Mouse (Mus musculus) midbrain, embryonic 12.5 days (tissue): ENCODE measurements around the gene Kcng3. TPM values are rescaled to one million over a fixed set of nuclear protein-coding genes. Genes with fewer than 3 reads are reported as not detected.
A peak's percentile ranks its signal among the peaks of the same experiment; 100 is the strongest.

ENCODE experiments used
- ATAC-seq: fragments of 200-750 bp; cut with Nextera tagmentation; 2 replicates; pipeline ENCODE4 v1.8.0; 2017; ENCODE audit warnings: low read depth, moderate TSS enrichment, moderate library complexity; ENCODE audit not compliant: low FRiP score
- H3K27ac ChIP-seq: fragments of 300-500 bp; sonication (generic); replicated peaks from 2 replicates; pipeline ENCODE4 v1.5.1; 2016; ENCODE audit warnings: mild to moderate bottlenecking
- H3K27me3 ChIP-seq: fragments of 300-500 bp; sonication (generic); 2 replicates; pipeline ENCODE4 v1.6.1; 2016; ENCODE audit warnings: mild to moderate bottlenecking
- H3K36me3 ChIP-seq: fragments of 300-500 bp; sonication (generic); 2 replicates; pipeline ENCODE4 v1.6.1; 2016
- H3K4me1 ChIP-seq: fragments of 300-500 bp; sonication (generic); 2 replicates; pipeline ENCODE4 v1.6.1; 2016
- H3K4me2 ChIP-seq: fragments of 300-500 bp; sonication (generic); replicated peaks from 2 replicates; pipeline ENCODE4 v1.6.1; 2016; ENCODE audit warnings: mild to moderate bottlenecking, moderate library complexity
- H3K4me3 ChIP-seq: fragments of 300-500 bp; sonication (generic); 2 replicates; pipeline ENCODE4 v1.5.1; 2016; ENCODE audit warnings: mild to moderate bottlenecking
- H3K9ac ChIP-seq: fragments of 300-500 bp; sonication (generic); replicated peaks from 2 replicates; pipeline ENCODE4 v1.6.1; 2016; ENCODE audit warnings: mild to moderate bottlenecking, moderate library complexity
- H3K9me3 ChIP-seq: fragments of 300-500 bp; sonication (generic); 2 replicates; pipeline ENCODE4 v1.6.1; 2016; ENCODE audit warnings: mild to moderate bottlenecking
- WGBS: fragments of 180-500 bp; shearing (Covaris S2); methylation state at CpG from one replicate; pipeline ENCODE4 v1.1.7; 2016; 5-methylcytosine and 5-hydroxymethylcytosine counted together
- polyA plus RNA-seq: library from polyadenylated mRNA; unstranded; fragments of >200 nt; fragmentation: Nextera tagmentation; extraction: Ambion mirVana; gene quantifications from 2 replicates; pipeline ENCODE4 v1.2.1, GENCODE M21; 2016

The Kcng3 gene
- polyA plus RNA-seq, 1 experiment from 2014 or later, result 0.14 TPM

GRCm38 (mm10) chr17:83567375-83567774 is 64.3 kb downstream of the Kcng3 start:
- Histone ChIP-seq H3K4me2 (no peak overlapping the region), H3K27ac (no peak overlapping the region), H3K27me3 (no peaks in the 10 kb centered on the region), H3K36me3 (no peaks in the 10 kb centered on the region), H3K4me3 (no peak overlapping the region), H3K4me1 (peaks cover 10% of the 10 kb centered on the region), H3K9ac (no peak overlapping the region), H3K9me3 (no peaks in the 10 kb centered on the region)
- 31% methylated on average over 8 of the region's 8 CpGs for WGBS
- no peak for ATAC-seq

GRCm38 (mm10) chr17:83565506-83565905 is 66.2 kb downstream of the Kcng3 start:
- no peak overlapping the region for H3K27ac ChIP-seq

DNA sequence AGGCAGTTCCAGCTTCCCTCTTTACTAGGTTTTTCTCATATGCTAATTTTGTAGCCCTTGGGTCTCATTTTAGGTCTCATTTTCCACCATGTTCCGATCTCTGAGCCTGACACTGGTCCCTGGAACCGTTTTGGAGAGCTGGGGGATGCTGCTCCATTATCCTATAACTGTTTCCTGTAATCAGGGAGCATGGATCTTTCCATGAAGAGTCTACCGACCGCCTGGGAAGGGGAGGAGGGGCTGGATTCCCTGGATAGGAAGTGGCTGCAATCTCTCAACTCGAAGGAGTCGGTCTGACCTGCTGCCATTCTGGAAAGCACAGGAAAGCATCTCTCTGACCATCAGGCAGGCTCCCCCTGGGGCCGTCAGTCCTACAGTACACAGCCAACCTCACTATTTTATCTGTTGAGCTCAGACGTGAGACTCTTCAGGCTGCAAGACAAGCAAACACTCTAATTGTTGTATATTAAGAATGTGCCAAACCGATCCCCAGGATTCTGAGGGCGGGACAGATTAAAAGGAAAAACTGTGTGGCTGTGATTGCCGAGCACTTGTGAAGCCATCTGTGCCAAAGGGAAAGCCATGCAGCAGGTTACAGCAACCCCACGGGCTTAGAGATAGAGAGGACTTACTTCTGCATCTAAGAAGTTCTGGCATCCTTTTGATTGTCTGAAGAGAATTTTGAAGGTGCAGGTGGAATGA is 67.4 kb downstream of the Kcng3 start:
- Histone ChIP-seq H3K9me3 (no peaks in the 10 kb centered on the region), H3K36me3 (no peaks in the 10 kb centered on the region), H3K27ac (no peak overlapping the region), H3K4me2 (no peak overlapping the region), H3K27me3 (no peaks in the 10 kb centered on the region), H3K9ac (no peak overlapping the region), H3K4me1 (peaks cover 10% of the 10 kb centered on the region), H3K4me3 (no peak overlapping the region)
- 66% methylated on average over 12 of the region's 12 CpGs for WGBS
- ATAC-seq, result no peak

More at GRCm38 (mm10) chr17:83565506-83565905, 66.2 kb downstream of the Kcng3 start:
- peak; percentile 79 for ATAC-seq
- 73% methylated on average over 4 of the region's 4 CpGs for WGBS
- Histone ChIP-seq H3K36me3 (no peaks in the 10 kb centered on the region), H3K4me1 (peaks cover 10% of the 10 kb centered on the region), H3K4me2 (no peak overlapping the region), H3K27me3 (no peaks in the 10 kb centered on the region), H3K4me3 (no peak overlapping the region), H3K9me3 (no peaks in the 10 kb centered on the region), H3K9ac (no peak overlapping the region)

- ATAC-seq, result no peak
- Histone ChIP-seq H3K27me3 (no peaks in the 10 kb centered on the region), H3K4me2 (0 out of 2 replicates have a peak overlapping the region, but pooled peaks have one; percentile 9), H3K4me3 (no peak overlapping the region), H3K4me1 (peaks cover 10% of the 10 kb centered on the region), H3K9ac (no peak overlapping the region), H3K9me3 (no peaks in the 10 kb centered on the region), H3K36me3 (no peaks in the 10 kb centered on the region), H3K27ac (no peak overlapping the region)
- 55% methylated on average over 10 of the region's 10 CpGs for WGBS
These were observed 68.0 kb downstream of the Kcng3 start for GRCm38 (mm10) chr17:83563703-83564111.

DNA sequence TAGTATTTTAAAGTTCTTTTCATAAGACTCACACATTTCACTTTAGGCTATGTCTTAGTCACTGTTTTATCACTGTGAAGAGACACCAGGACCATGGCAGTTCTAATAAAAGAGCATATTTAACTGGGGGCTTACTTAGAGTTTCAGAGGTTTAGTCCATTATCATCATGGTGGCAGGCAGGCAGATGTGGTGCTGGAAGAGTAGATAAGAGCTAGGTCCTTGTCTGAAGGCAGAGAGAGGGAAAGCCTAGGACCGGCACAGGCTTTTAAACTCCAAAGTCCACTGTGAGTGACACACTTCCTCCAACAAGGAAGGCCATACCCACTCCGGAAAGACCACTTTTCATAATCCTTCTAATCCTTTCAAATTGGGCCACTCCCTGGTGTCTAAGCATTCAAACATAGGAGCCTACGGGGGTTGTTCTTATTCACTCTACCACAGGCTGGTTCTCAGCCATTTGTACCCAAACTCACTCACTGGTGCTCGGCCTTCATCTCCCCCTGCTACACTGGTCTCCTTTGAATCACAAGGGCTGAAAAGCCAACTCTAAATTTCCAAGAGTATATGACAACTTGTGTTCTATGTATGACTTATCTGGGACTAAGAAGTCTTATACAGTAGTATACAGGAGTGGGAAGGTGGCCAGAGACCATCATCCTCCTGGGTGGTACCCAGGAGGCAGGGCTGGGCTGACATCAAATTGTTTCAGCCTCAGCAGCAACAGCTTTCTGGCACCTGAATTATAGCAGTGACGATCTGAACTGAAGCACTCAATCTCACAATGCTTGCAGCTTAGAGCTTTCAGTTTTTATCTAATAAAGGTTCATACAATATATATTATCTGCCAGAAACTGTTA is 69.3 kb downstream of the Kcng3 start:
- no peak overlapping the region for H3K4me3 ChIP-seq
- WGBS, result 93% methylated on average over 5 of the region's 5 CpGs
- H3K4me1 ChIP-seq, result peaks cover 10% of the 10 kb centered on the region
- H3K36me3 ChIP-seq, result no peaks in the 10 kb centered on the region
- no peak overlapping the region for H3K27ac ChIP-seq
- ATAC-seq, result no peak
- H3K4me2 ChIP-seq, result no peak overlapping the region
- no peaks in the 10 kb centered on the region for H3K27me3 ChIP-seq
- H3K9ac ChIP-seq, result no peak overlapping the region
- H3K9me3 ChIP-seq, result no peaks in the 10 kb centered on the region

DNA sequence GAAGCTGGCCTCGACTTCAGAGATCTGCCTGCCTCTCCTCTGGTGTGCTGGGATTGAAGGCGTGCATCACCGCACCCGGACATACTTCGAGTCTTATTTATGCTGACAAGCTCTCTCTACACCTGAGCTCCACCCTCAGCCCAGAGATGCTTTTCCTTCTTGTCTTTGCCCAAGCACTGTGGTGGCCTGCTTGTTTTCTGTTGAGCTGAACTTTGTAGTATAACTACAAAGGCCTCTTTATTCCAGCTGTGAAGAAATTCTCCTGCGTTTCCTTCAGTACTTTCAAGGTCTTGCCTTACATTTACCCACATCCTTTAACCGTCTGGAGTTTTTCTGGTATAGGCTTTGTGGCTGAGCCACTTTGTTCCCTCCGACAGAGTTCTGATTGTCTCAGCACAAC is 72.6 kb downstream of the Kcng3 start:
- Histone ChIP-seq H3K36me3 (no peaks in the 10 kb centered on the region), H3K4me1 (no peaks in the 10 kb centered on the region; the same call in 1 of the 2 replicates), H3K4me3 (no peak overlapping the region), H3K9me3 (no peaks in the 10 kb centered on the region), H3K27ac (no peak overlapping the region), H3K9ac (no peak overlapping the region), H3K27me3 (no peaks in the 10 kb centered on the region), H3K4me2 (no peak overlapping the region)
- no peak for ATAC-seq
- WGBS, result 54% methylated on average over 8 of the region's 8 CpGs

DNA sequence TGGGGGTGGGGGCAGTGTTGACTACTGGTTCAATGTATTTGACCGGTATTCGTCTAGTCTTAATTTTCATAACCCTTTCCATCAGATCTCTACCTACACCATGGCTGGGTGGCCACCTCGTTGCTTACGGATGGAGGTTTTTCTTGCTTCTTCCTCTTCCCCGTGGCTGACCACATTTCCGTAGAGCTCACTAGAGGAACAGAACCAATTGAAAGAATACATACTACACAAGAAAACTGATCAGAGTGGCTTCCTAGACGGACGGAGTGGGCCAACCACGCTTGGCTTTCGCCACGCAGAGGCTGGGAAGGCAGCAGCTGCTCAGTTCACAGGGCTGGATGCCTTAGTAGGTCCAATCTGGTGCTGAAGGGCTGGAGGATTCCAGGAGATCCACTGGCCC is 75.9 kb downstream of the Kcng3 start:
- no peak overlapping the region for H3K4me2 ChIP-seq
- WGBS, result 94% methylated on average over 11 of the region's 11 CpGs
- no peak overlapping the region for H3K4me3 ChIP-seq
- H3K4me1 ChIP-seq, result no peaks in the 10 kb centered on the region; the same call in 1 of the 2 replicates
- no peak overlapping the region for H3K9ac ChIP-seq
- no peaks in the 10 kb centered on the region for H3K9me3 ChIP-seq
- H3K27me3 ChIP-seq, result no peaks in the 10 kb centered on the region
- H3K27ac ChIP-seq, result no peak overlapping the region
- ATAC-seq, result no peak
- no peaks in the 10 kb centered on the region for H3K36me3 ChIP-seq

DNA sequence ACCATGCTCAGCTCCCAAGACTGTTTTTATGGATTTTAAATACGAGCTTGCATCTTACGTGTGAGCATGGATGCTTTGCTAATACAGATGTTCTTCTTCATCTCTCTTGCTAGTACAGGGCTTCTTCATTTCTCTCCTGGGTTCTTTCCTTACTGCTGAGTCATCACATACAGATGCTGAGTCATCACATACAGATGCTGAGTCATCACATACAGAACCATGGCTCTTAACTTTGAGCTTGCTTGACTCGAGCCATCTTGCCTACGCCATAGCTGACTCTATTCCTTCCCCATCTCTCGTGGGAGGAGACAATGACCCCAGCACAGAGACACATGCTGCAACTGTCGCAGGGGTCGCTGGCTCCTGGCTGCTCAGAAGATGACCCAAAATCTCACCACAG is 76.7 kb downstream of the Kcng3 start:
- H3K9ac ChIP-seq, result no peak overlapping the region
- H3K4me1 ChIP-seq, result no peaks in the 10 kb centered on the region; the same call in 1 of the 2 replicates
- no peak overlapping the region for H3K27ac ChIP-seq
- WGBS, result 90% methylated on average over 7 of the region's 7 CpGs
- no peak for ATAC-seq
- no peak overlapping the region for H3K4me2 ChIP-seq
- no peak overlapping the region for H3K4me3 ChIP-seq
- no peaks in the 10 kb centered on the region for H3K27me3 ChIP-seq
- H3K36me3 ChIP-seq, result no peaks in the 10 kb centered on the region
- no peaks in the 10 kb centered on the region for H3K9me3 ChIP-seq

DNA sequence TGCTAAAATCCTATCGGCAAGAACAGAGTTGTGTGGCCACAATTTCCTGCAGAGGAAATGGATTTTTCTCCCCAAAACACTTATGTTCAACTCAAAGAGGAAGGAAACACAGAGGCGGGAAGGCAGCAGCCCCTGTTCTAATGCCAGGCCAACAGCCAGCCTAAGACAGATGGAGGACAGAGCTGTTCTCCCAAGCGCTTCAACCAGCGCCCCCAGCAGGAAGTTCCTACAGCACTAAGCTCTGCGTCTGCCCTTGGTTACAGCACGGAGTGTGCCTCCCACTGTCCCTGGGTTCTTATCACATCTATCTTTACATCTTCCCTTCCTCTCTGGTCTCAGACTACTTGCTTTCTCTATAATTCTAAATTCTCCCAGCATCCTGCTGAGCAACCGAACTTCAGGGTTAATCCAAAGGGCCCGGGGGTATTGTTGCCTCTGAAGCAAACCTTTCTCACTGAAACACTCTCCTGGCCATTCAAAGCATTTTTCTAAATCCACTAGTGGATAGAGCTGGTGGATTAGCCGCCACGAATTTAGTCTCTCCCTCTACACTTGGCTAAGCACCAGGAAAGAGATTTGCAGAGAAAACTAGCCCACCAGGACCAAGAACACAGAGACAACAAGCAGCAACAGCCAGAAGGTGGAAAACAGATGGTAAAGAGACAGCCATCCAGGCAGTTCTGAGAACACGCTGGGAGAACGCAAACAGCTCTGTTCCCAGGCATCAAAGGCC is 83.0 kb downstream of the Kcng3 start:
- peaks cover 32% of the 10 kb centered on the region for H3K27me3 ChIP-seq
- 11% methylated on average over 12 of the region's 12 CpGs for WGBS
- H3K4me2 ChIP-seq, result 0 out of 2 replicates have a peak overlapping the region, but pooled peaks have one; percentile 5
- H3K4me1 ChIP-seq, result peaks cover 29% of the 10 kb centered on the region
- H3K4me3 ChIP-seq, result no peak overlapping the region
- H3K36me3 ChIP-seq, result no peaks in the 10 kb centered on the region
- no peaks in the 10 kb centered on the region for H3K9me3 ChIP-seq
- H3K9ac ChIP-seq, result no peak overlapping the region
- peak overlapping the region; percentile 52; the same call in 1 of the 2 replicates for H3K27ac ChIP-seq
- ATAC-seq, result peak; percentile 23; the same call in 1 of the 2 replicates

GRCm38 (mm10) chr17:83547145-83547544 is 84.5 kb downstream of the Kcng3 start:
- no peak overlapping the region for H3K4me3 ChIP-seq
- H3K4me1 ChIP-seq, result peaks cover 29% of the 10 kb centered on the region
- no peak overlapping the region for H3K9ac ChIP-seq
- 43% methylated on average over 10 of the region's 10 CpGs for WGBS
- H3K36me3 ChIP-seq, result no peaks in the 10 kb centered on the region
- no peaks in the 10 kb centered on the region for H3K9me3 ChIP-seq
- H3K4me2 ChIP-seq, result no peak overlapping the region
- no peak overlapping the region; the same call in 1 of the 2 replicates for H3K27ac ChIP-seq
- no peak for ATAC-seq
- H3K27me3 ChIP-seq, result peaks cover 32% of the 10 kb centered on the region

- Histone ChIP-seq H3K4me2 (peak overlapping the region; percentile 48), H3K9ac (peak overlapping the region; percentile 43), H3K9me3 (no peaks in the 10 kb centered on the region), H3K27me3 (peaks cover 32% of the 10 kb centered on the region), H3K36me3 (no peaks in the 10 kb centered on the region), H3K4me1 (peaks cover 29% of the 10 kb centered on the region), H3K27ac (peak overlapping the region; percentile 66), H3K4me3 (peak overlapping the region; percentile 30)
- WGBS, result 4% methylated on average over 35 of the region's 35 CpGs
- peak; percentile 73 for ATAC-seq
These were observed 85.6 kb downstream of the Kcng3 start for GRCm38 (mm10) chr17:83545756-83546742.
